Mouse (Mus musculus): ENCODE measurements around the gene Map4k5.

Gene Map4k5

GRCm38 (mm10) chr12:69788380-69788779, 104.6 kb downstream of the Map4k5 start:
- no peak for DNase-seq (ENCODE audit: low spot score)

- no peak for DNase-seq (ENCODE audit: low spot score)
Measured at GRCm38 (mm10) chr12:69785471-69785870, 107.5 kb downstream of the Map4k5 start.

- no peak for DNase-seq (ENCODE audit: low spot score)
Measured at GRCm38 (mm10) chr12:69783247-69784025, 109.6 kb downstream of the Map4k5 start.

- no peak for DNase-seq (ENCODE audit: low spot score)
Measured at GRCm38 (mm10) chr12:69781935-69782650, 110.9 kb downstream of the Map4k5 start.

- DNase-seq (ENCODE audit: low spot score), result no peak
Measured at GRCm38 (mm10) chr12:69781480-69781879, 111.5 kb downstream of the Map4k5 start.

- DNase-seq (ENCODE audit: low spot score), result no peak
Measured at GRCm38 (mm10) chr12:69777957-69778356, 115.0 kb downstream of the Map4k5 start.

- no peak for DNase-seq (ENCODE audit: low spot score)
Measured at GRCm38 (mm10) chr12:69777341-69777730, 115.7 kb downstream of the Map4k5 start.

GRCm38 (mm10) chr12:69776607-69777340, 116.2 kb downstream of the Map4k5 start:
- DNase-seq (ENCODE audit: low spot score), result no peak

- DNase-seq (ENCODE audit: low spot score), result no peak
Measured at GRCm38 (mm10) chr12:69768841-69769240, 124.2 kb downstream of the Map4k5 start.

GRCm38 (mm10) chr12:69767476-69768258, 125.3 kb downstream of the Map4k5 start:
- no peak for DNase-seq (ENCODE audit: low spot score)

GRCm38 (mm10) chr12:69766185-69766904, 126.7 kb downstream of the Map4k5 start:
- no peak for DNase-seq (ENCODE audit: low spot score)

GRCm38 (mm10) chr12:69765543-69765942, 127.5 kb downstream of the Map4k5 start:
- no peak for DNase-seq (ENCODE audit: low spot score)

- DNase-seq (ENCODE audit: low spot score), result no peak
Measured at GRCm38 (mm10) chr12:69761603-69762002, 131.4 kb downstream of the Map4k5 start.

GRCm38 (mm10) chr12:69760743-69761406, 132.1 kb downstream of the Map4k5 start:
- no peak for DNase-seq (ENCODE audit: low spot score)

- DNase-seq (ENCODE audit: low spot score), result no peak
Measured at GRCm38 (mm10) chr12:69760014-69760413, 133.0 kb downstream of the Map4k5 start.

GRCm38 (mm10) chr12:69759267-69759885, 133.6 kb downstream of the Map4k5 start:
- no peak for DNase-seq (ENCODE audit: low spot score)

GRCm38 (mm10) chr12:69758221-69759185, 134.5 kb downstream of the Map4k5 start:
- DNase-seq (ENCODE audit: low spot score), result no peak

- peak; percentile 38 for DNase-seq (ENCODE audit: low spot score)
Measured at GRCm38 (mm10) chr12:69757418-69758141, 135.4 kb downstream of the Map4k5 start.

Data from layer of hippocampus, adult 9-10 months (tissue).